Mouse (Mus musculus) forebrain, embryonic 10.5 days (tissue): ENCODE data around the gene Cnot11. TPM values are rescaled to one million over a fixed set of nuclear protein-coding genes. Genes with fewer than 3 reads are reported as not detected.
A peak's percentile ranks its signal among the peaks of the same experiment; 100 is the strongest.

Source experiments
- DNase-seq: peaks from one replicate; pipeline ENCODE4 v3.0.0-alpha.2; 2017; ENCODE audit warnings: low spot score; ENCODE audit errors: extremely low spot score
- H3K27ac ChIP-seq: fragments of 300-500 bp; sonication (generic); 2 replicates; pipeline ENCODE4 v1.5.1; 2016; ENCODE audit warnings: mild to moderate bottlenecking
- H3K27me3 ChIP-seq: fragments of 300-500 bp; sonication (generic); 2 replicates; pipeline ENCODE4 v1.6.1; 2016; ENCODE audit warnings: mild to moderate bottlenecking; ENCODE audit not compliant: poor library complexity, severe bottlenecking
- H3K36me3 ChIP-seq: fragments of 300-500 bp; sonication (generic); replicated peaks from 2 replicates; pipeline ENCODE4 v1.6.1; 2016; ENCODE audit warnings: mild to moderate bottlenecking, moderate library complexity
- H3K4me1 ChIP-seq: fragments of 300-500 bp; sonication (generic); 2 replicates; pipeline ENCODE4 v1.6.1; 2016
- H3K4me3 ChIP-seq: fragments of 300-500 bp; sonication (generic); 2 replicates; pipeline ENCODE4 v1.5.1; 2016; ENCODE audit warnings: mild to moderate bottlenecking, moderate library complexity
- H3K9me3 ChIP-seq: fragments of 300-500 bp; sonication (generic); 2 replicates; pipeline ENCODE4 v1.6.1; 2016; ENCODE audit warnings: mild to moderate bottlenecking, moderate library complexity
- WGBS: fragments of 180-500 bp; shearing (Covaris S2); methylation state at CpG from one replicate; pipeline ENCODE4 v1.1.7; 2016; 5-methylcytosine and 5-hydroxymethylcytosine counted together
- polyA plus RNA-seq: library from polyadenylated mRNA; unstranded; fragments of >200 nt; fragmentation: Nextera tagmentation; extraction: Ambion mirVana; gene quantifications from 2 replicates; pipeline ENCODE4 v1.2.1, GENCODE M21; 2016

The Cnot11 gene
- polyA plus RNA-seq, 1 experiment from 2014 or later, result 21.5 TPM

- Histone ChIP-seq H3K27ac (no peak overlapping the region), H3K27me3 (no peaks in the 10 kb centered on the region), H3K4me3 (no peak overlapping the region), H3K9me3 (peaks cover 13% of the 10 kb centered on the region), H3K36me3 (peaks cover 83% of the 10 kb centered on the region), H3K4me1 (peaks cover 24% of the 10 kb centered on the region)
- no peak for DNase-seq
These were observed 5.8 kb downstream of the Cnot11 start for GRCm38 (mm10) chr1:39540592-39540991.

- Histone ChIP-seq H3K4me3 (no peak overlapping the region), H3K27ac (no peak overlapping the region), H3K4me1 (no peaks in the 10 kb centered on the region), H3K9me3 (peaks cover 4% of the 10 kb centered on the region), H3K27me3 (no peaks in the 10 kb centered on the region), H3K36me3 (peaks cover 94% of the 10 kb centered on the region)
- WGBS, result 92% methylated on average over 7 of the region's 7 CpGs
- DNase-seq, result no peak
These were observed 10.8 kb downstream of the Cnot11 start for GRCm38 (mm10) chr1:39545589-39545988.

- DNase-seq, result no peak
- Histone ChIP-seq H3K27ac (no peak overlapping the region), H3K36me3 (peaks cover 91% of the 10 kb centered on the region), H3K4me1 (no peaks in the 10 kb centered on the region), H3K9me3 (no peaks in the 10 kb centered on the region), H3K4me3 (no peak overlapping the region), H3K27me3 (no peaks in the 10 kb centered on the region)
- WGBS, result 95% methylated on average over 6 of the region's 6 CpGs
These were observed 11.5 kb downstream of the Cnot11 start for GRCm38 (mm10) chr1:39546160-39546866.

- DNase-seq, result no peak
- no peaks in the 10 kb centered on the region for H3K9me3 ChIP-seq
- no peaks in the 10 kb centered on the region for H3K4me1 ChIP-seq
- H3K27ac ChIP-seq, result no peak overlapping the region
- peaks cover 90% of the 10 kb centered on the region for H3K36me3 ChIP-seq
- 74% methylated on average over 2 of the region's 2 CpGs for WGBS
- no peak overlapping the region for H3K4me3 ChIP-seq
- no peaks in the 10 kb centered on the region for H3K27me3 ChIP-seq
These were observed 12.4 kb downstream of the Cnot11 start for GRCm38 (mm10) chr1:39547238-39547637.

GRCm38 (mm10) chr1:39549831-39550230 is 15.0 kb downstream of the Cnot11 start:
- no peaks in the 10 kb centered on the region for H3K9me3 ChIP-seq
- H3K27ac ChIP-seq, result no peak overlapping the region
- H3K36me3 ChIP-seq, result peaks cover 89% of the 10 kb centered on the region
- 97% methylated on average over 2 of the region's 2 CpGs for WGBS
- H3K4me1 ChIP-seq, result no peaks in the 10 kb centered on the region
- DNase-seq, result no peak
- no peaks in the 10 kb centered on the region for H3K27me3 ChIP-seq
- H3K4me3 ChIP-seq, result no peak overlapping the region

GRCm38 (mm10) chr1:39555556-39556415 is 21.0 kb downstream of the Cnot11 start:
- Histone ChIP-seq H3K9me3 (no peaks in the 10 kb centered on the region), H3K4me3 (no peak overlapping the region), H3K27me3 (no peaks in the 10 kb centered on the region), H3K4me1 (peaks cover 6% of the 10 kb centered on the region; the same call in 1 of the 2 replicates), H3K36me3 (peaks cover 91% of the 10 kb centered on the region), H3K27ac (0 out of 2 replicates have a peak overlapping the region, but pooled peaks have one; percentile 33)
- DNase-seq, result no peak
- WGBS, result 65% methylated on average over 9 of the region's 9 CpGs

- Histone ChIP-seq H3K9me3 (no peaks in the 10 kb centered on the region), H3K27ac (no peak overlapping the region), H3K4me1 (peaks cover 6% of the 10 kb centered on the region; the same call in 1 of the 2 replicates), H3K27me3 (no peaks in the 10 kb centered on the region), H3K36me3 (peaks cover 89% of the 10 kb centered on the region), H3K4me3 (no peak overlapping the region)
- 95% methylated on average over 2 of the region's 2 CpGs for WGBS
- DNase-seq, result no peak
These were observed 24.2 kb downstream of the Cnot11 start for GRCm38 (mm10) chr1:39559009-39559408.

GRCm38 (mm10) chr1:39561920-39562319 is 27.1 kb downstream of the Cnot11 start:
- WGBS, result 70% methylated on average over 1 of the region's 1 CpGs

GRCm38 (mm10) chr1:39563161-39563560 is 28.4 kb downstream of the Cnot11 start:
- Histone ChIP-seq H3K9me3 (no peaks in the 10 kb centered on the region), H3K4me3 (no peak overlapping the region), H3K27me3 (no peaks in the 10 kb centered on the region), H3K4me1 (no peaks in the 10 kb centered on the region), H3K27ac (no peak overlapping the region), H3K36me3 (peaks cover 55% of the 10 kb centered on the region)
- 85% methylated on average over 7 of the region's 7 CpGs for WGBS
- DNase-seq, result no peak

More at GRCm38 (mm10) chr1:39561920-39562319, 27.1 kb downstream of the Cnot11 start:
- Histone ChIP-seq H3K27me3 (no peaks in the 10 kb centered on the region), H3K27ac (no peak overlapping the region), H3K4me3 (no peak overlapping the region), H3K4me1 (no peaks in the 10 kb centered on the region), H3K36me3 (peaks cover 67% of the 10 kb centered on the region), H3K9me3 (no peaks in the 10 kb centered on the region)
- no peak for DNase-seq

- no peak overlapping the region for H3K4me3 ChIP-seq
- no peaks in the 10 kb centered on the region for H3K27me3 ChIP-seq
- H3K27ac ChIP-seq, result no peak overlapping the region
- peaks cover 48% of the 10 kb centered on the region for H3K36me3 ChIP-seq
- WGBS, result 83% methylated on average over 3 of the region's 3 CpGs
- no peaks in the 10 kb centered on the region for H3K4me1 ChIP-seq
- DNase-seq, result no peak
- H3K9me3 ChIP-seq, result no peaks in the 10 kb centered on the region
These were observed 29.8 kb downstream of the Cnot11 start for GRCm38 (mm10) chr1:39564603-39565002.

GRCm38 (mm10) chr1:39568079-39568478 is 33.3 kb downstream of the Cnot11 start:
- H3K27me3 ChIP-seq, result no peaks in the 10 kb centered on the region
- no peaks in the 10 kb centered on the region for H3K9me3 ChIP-seq
- no peak for DNase-seq
- H3K4me1 ChIP-seq, result peaks cover 3% of the 10 kb centered on the region; the same call in 1 of the 2 replicates
- H3K4me3 ChIP-seq, result no peak overlapping the region
- no peak overlapping the region for H3K27ac ChIP-seq
- peaks cover 39% of the 10 kb centered on the region for H3K36me3 ChIP-seq

GRCm38 (mm10) chr1:39571653-39572052 is 36.9 kb downstream of the Cnot11 start:
- no peak overlapping the region for H3K4me3 ChIP-seq
- 82% methylated on average over 6 of the region's 6 CpGs for WGBS
- H3K27ac ChIP-seq, result no peak overlapping the region
- H3K9me3 ChIP-seq, result no peaks in the 10 kb centered on the region
- H3K4me1 ChIP-seq, result peaks cover 29% of the 10 kb centered on the region
- peaks cover 22% of the 10 kb centered on the region for H3K36me3 ChIP-seq
- H3K27me3 ChIP-seq, result no peaks in the 10 kb centered on the region
- DNase-seq, result no peak

- no peak for DNase-seq
- no peaks in the 10 kb centered on the region for H3K27me3 ChIP-seq
- WGBS, result 88% methylated on average over 7 of the region's 7 CpGs
- peaks cover 36% of the 10 kb centered on the region for H3K4me1 ChIP-seq
- H3K9me3 ChIP-seq, result no peaks in the 10 kb centered on the region
- no peak overlapping the region for H3K4me3 ChIP-seq
- no peak overlapping the region for H3K27ac ChIP-seq
- H3K36me3 ChIP-seq, result peaks cover 22% of the 10 kb centered on the region
These were observed 39.1 kb downstream of the Cnot11 start for GRCm38 (mm10) chr1:39573890-39574289.
